8 mouse cellular contexts compared by ENCODE assay signal in the genomic region with DNA sequence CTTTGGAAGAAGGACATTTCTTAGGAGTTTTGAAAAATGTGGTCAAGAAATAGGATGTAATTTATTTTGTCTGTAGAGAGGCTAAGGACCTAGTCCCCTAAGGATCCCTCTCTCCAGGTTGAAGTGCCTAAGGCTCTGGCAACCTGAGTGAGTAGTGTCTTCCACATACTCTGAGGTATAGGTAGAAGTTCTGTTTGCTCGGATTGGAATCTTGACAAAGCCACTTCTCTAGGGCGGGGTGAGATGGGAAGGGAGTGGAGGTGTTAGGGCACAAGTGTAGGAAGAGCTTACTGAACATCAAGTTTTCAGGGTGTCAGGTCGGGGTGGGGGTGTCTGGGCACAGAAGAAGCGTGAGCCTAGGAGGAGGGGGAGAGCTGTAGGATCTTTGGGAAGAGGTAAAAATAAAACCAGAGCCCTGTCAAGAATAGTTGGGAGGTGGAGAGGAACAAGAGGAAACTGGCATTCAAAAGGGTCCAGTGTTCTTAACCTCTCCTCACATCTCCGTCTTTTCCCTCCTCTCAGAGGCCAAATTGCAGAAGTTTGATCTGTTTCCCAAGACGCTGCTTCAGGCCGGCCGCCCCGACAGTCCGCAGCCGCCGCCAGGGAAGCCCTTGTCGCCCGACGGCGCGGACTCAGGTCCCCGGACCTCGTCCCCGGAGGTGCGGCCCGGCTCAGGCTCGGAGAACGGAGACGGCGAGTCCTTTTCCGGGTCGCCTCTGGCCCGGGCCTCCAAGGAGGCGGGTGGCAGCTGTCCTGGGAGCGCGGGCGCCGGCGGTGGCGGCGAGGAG. TPM values are rescaled to one million over a fixed set of nuclear protein-coding genes. Genes with fewer than 3 reads are reported as not detected.
DNase-seq lines count a peak whose midpoint lies in the region; ATAC-seq and TF ChIP-seq lines count a peak whose summit lies in the region.

No protein-coding gene starts in this region.

- no peaks in the 10 kb centered on the region for H3K36me3 ChIP-seq in heart, embryonic 12.5 days
- H3K36me3 ChIP-seq in E14TG2a.4 (ENCODE audit: insufficient read depth, low read length) = no peaks in the 10 kb centered on the region
- H3K36me3 ChIP-seq in forebrain, embryonic 11.5 days (ENCODE audit: control insufficient read depth, insufficient read depth, low read length) = no peaks in the 10 kb centered on the region
- H3K36me3 ChIP-seq in liver, embryonic 15.5 days (replicated peaks) = no peaks in the 10 kb centered on the region

- WGBS in heart, embryonic 12.5 days = 4% methylated on average over 36 of the region's 37 CpGs
- WGBS in forebrain, embryonic 11.5 days = under 1% methylated on average over 36 of the region's 37 CpGs
- WGBS in liver, embryonic 15.5 days (ENCODE audit: insufficient replicate concordance) = 2% methylated on average over 36 of the region's 37 CpGs
- WGBS in lung, adult 2 months = 3% methylated on average over 37 of the region's 37 CpGs

- TF ChIP-seq CTCF in E14TG2a.4 (conservative IDR thresholded peaks at IDR 0.05; ENCODE audit: low read length) = no peak
- TF ChIP-seq CTCF in lung, adult 2 months (IDR thresholded peaks at IDR 0.05; ENCODE audit: insufficient read depth, low read length) = no peak

- H3K4me2 ChIP-seq in heart, embryonic 12.5 days = peak overlapping the region; percentile 72
- peak overlapping the region; percentile 71 for H3K4me2 ChIP-seq in forebrain, embryonic 11.5 days (ENCODE audit: low read depth, low read length, severe bottlenecking)
- H3K4me2 ChIP-seq in liver, embryonic 15.5 days = no peak overlapping the region

- no peak for ATAC-seq in heart, embryonic 12.5 days (ENCODE audit: insufficient number of reproducible peaks, low FRiP score)
- ATAC-seq in forebrain, embryonic 11.5 days (replicated peaks; ENCODE audit: low FRiP score) = no peak
- no peak for ATAC-seq in liver, embryonic 15.5 days (ENCODE audit: insufficient read depth)

- 0 out of 2 replicates have a peak overlapping the region, but pooled peaks have one; percentile 47 for H3K9ac ChIP-seq in heart, embryonic 12.5 days
- H3K9ac ChIP-seq in forebrain, embryonic 11.5 days (ENCODE audit: low read length) = peak overlapping the region; percentile 97
- no peak overlapping the region for H3K9ac ChIP-seq in liver, embryonic 15.5 days

- H3K4me3 ChIP-seq in heart, embryonic 12.5 days = peak overlapping the region; percentile 44
- H3K4me3 ChIP-seq in E14TG2a.4 (replicated peaks; ENCODE audit: low read length) = peak overlapping the region; percentile 56
- H3K4me3 ChIP-seq in forebrain, embryonic 11.5 days (ENCODE audit: low read depth, low read length) = peak overlapping the region; percentile 81
- peak overlapping the region; percentile 33; the same call in 1 of the 2 replicates for H3K4me3 ChIP-seq in liver, embryonic 15.5 days (replicated peaks)
- H3K4me3 ChIP-seq in lung, adult 2 months (replicated peaks; ENCODE audit: extremely low read depth, low read depth, low read length) = no peak overlapping the region

- DNase-seq in heart, adult 9 months (ENCODE audit: low spot score in 2 of 2) = no peak
- DNase-seq in forebrain, embryonic 11.5 days (ENCODE audit: low spot score) = peak; percentile 80
- DNase-seq in cerebellum, adult 18-20 months = no peak
- no peak for DNase-seq in lung, adult 2 months
- DNase-seq in adrenal gland, postnatal 10 days = no peak

- H3K27me3 ChIP-seq in heart, embryonic 12.5 days (replicated peaks) = peaks cover 94% of the 10 kb centered on the region
- peaks cover 97% of the 10 kb centered on the region for H3K27me3 ChIP-seq in E14TG2a.4 (ENCODE audit: insufficient read depth, low read length)
- H3K27me3 ChIP-seq in forebrain, embryonic 11.5 days (ENCODE audit: control insufficient read depth, insufficient read depth, low read length) = peaks cover 73% of the 10 kb centered on the region
- H3K27me3 ChIP-seq in liver, embryonic 15.5 days = peaks cover 100% of the 10 kb centered on the region

- no peak for TF ChIP-seq POLR2A in lung, adult 2 months (IDR thresholded peaks at IDR 0.05; ENCODE audit: borderline replicate concordance, extremely low read depth, low read depth, low read length)

- peaks cover 51% of the 10 kb centered on the region for H3K4me1 ChIP-seq in heart, embryonic 12.5 days (replicated peaks)
- peaks cover 52% of the 10 kb centered on the region for H3K4me1 ChIP-seq in E14TG2a.4 (replicated peaks; ENCODE audit: low read depth, low read length)
- peaks cover 20% of the 10 kb centered on the region for H3K4me1 ChIP-seq in forebrain, embryonic 11.5 days (replicated peaks; ENCODE audit: control insufficient read depth, insufficient read depth, low read length)
- H3K4me1 ChIP-seq in liver, embryonic 15.5 days (replicated peaks) = peaks cover 25% of the 10 kb centered on the region
- peaks cover 2% of the 10 kb centered on the region; the same call in 1 of the 2 replicates for H3K4me1 ChIP-seq in lung, adult 2 months (ENCODE audit: control insufficient read depth, insufficient read depth, low read length)

- H3K27ac ChIP-seq in heart, embryonic 12.5 days (ENCODE audit: poor library complexity, severe bottlenecking) = no peak overlapping the region
- peak overlapping the region; percentile 93 for H3K27ac ChIP-seq in forebrain, embryonic 11.5 days (ENCODE audit: low read depth, low read length)
- no peak overlapping the region for H3K27ac ChIP-seq in liver, embryonic 15.5 days (replicated peaks)

- H3K9me3 ChIP-seq in heart, embryonic 12.5 days (replicated peaks) = no peaks in the 10 kb centered on the region
- H3K9me3 ChIP-seq in E14TG2a.4 (ENCODE audit: low read length) = no peaks in the 10 kb centered on the region
- no peaks in the 10 kb centered on the region for H3K9me3 ChIP-seq in forebrain, embryonic 11.5 days (ENCODE audit: control insufficient read depth, low read length)
- no peaks in the 10 kb centered on the region for H3K9me3 ChIP-seq in liver, embryonic 15.5 days (replicated peaks)

RNA-seq across cellular contexts. Expression of a gene that starts 3.4 kb away (rescaled TPM):
- 0.13 TPM in 1 of 2 replicates, not detected in the other for polyA plus RNA-seq in heart, embryonic 12.5 days (2016; fragmentation: Nextera tagmentation; extraction: Ambion mirVana)
- 12.5 and 16.9 TPM in 2 replicates for polyA plus RNA-seq in forebrain, embryonic 11.5 days (2014; fragmentation: Nextera tagmentation; extraction: Ambion mirVana)
- polyA plus RNA-seq in liver, embryonic 15.5 days (2015; fragmentation: Nextera tagmentation; extraction: Ambion mirVana) = not detected in 2 replicates
- polyA plus RNA-seq in lung, adult 2 months (2012; rRNA removed) = 0.43 and 0.52 TPM in 2 replicates
- under 1 TPM in 1 of 2 experiments, not detected in 1; 0.09 TPM for total RNA-seq in adrenal gland, postnatal 10 days (2021)
